ENCODE assay signal across 28 mouse cellular contexts in the genomic region with DNA sequence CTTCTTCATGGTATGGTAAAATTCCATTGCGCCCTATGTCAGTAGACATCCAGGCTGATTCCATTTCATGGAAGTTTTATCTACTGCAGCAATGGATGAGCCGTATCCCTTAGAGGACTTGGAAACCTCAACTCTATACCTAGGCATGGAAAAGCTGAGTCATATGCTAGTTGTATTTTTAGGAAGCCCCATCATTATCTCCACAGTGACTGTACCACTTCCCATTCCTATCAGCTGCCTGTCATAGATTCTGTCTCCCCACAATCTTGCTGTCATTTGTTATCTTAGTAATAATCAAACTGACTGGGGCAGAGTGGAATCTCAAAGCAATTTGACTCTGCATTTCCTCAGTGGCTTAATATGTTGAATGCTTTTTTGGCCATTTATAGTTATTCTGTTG.
DNase-seq lines count a peak whose midpoint lies in the region; ATAC-seq and TF ChIP-seq lines count a peak whose summit lies in the region.
"Had no signal": no experiment of that assay in that cellular context is flagged by ENCODE, and none has a peak within 500 bp of the region (broad histone marks: within the 10 kb centered on the region; RNA-seq: fewer than 3 reads in every experiment).

No protein-coding gene starts in this region.

- WGBS in heart, adult 2 months: 53% methylated on average over 2 of the region's 2 CpGs

- no peak for TF ChIP-seq POLR2A in heart, adult 2 months (IDR thresholded peaks at IDR 0.05; ENCODE audit: insufficient read depth, low read depth, low read length)

- no peak for TF ChIP-seq CTCF in heart, adult 2 months (IDR thresholded peaks at IDR 0.05)

- H3K79me2 ChIP-seq in heart, adult 2 months (replicated peaks; ENCODE audit: control insufficient read depth, insufficient read depth, low read length): no peaks in the 10 kb centered on the region

- H3K36me3 ChIP-seq in heart, adult 2 months (ENCODE audit: control insufficient read depth, insufficient read depth, low read length): no peaks in the 10 kb centered on the region
- H3K36me3 ChIP-seq: embryonic facial prominence, embryonic 12.5 days; embryonic facial prominence, embryonic 15.5 days; G1E; heart, embryonic 12.5 days; heart, embryonic 15.5 days; hindbrain, embryonic 10.5 days; hindbrain, embryonic 13.5 days had no signal

- ATAC-seq in granulocyte monocyte progenitor cell, adult 5-6 weeks (replicated peaks; ENCODE audit: poor library complexity, severe bottlenecking): peak; percentile 61
- no peak for ATAC-seq in frontal cortex, adult (ENCODE audit: low TSS enrichment)
- ATAC-seq: activated CD4-positive, CD25-positive, alpha-beta regulatory T cell, adult 4 months; forebrain, embryonic 14.5 days; forebrain, postnatal 0 days; hindbrain, postnatal 0 days; inflammation-experienced regulatory T-cells, adult 6 months; intestine, embryonic 16.5 days had no signal

- no peak overlapping the region for H3K4me3 ChIP-seq in heart, adult 2 months
- H3K4me3 ChIP-seq: embryonic facial prominence, embryonic 12.5 days; embryonic facial prominence, embryonic 15.5 days; heart, embryonic 12.5 days; heart, embryonic 15.5 days; hindbrain, embryonic 10.5 days; hindbrain, embryonic 13.5 days had no signal

- intact Hi-C loops in heart, adult 2 months (cut with DNase I): no loop called here

- H3K27me3 ChIP-seq in heart, adult 2 months (ENCODE audit: control insufficient read depth, insufficient read depth, low read length): no peaks in the 10 kb centered on the region
- H3K27me3 ChIP-seq: embryonic facial prominence, embryonic 12.5 days; embryonic facial prominence, embryonic 15.5 days; heart, embryonic 12.5 days; heart, embryonic 15.5 days; hindbrain, embryonic 13.5 days had no signal

- no peak overlapping the region for H3K9ac ChIP-seq in heart, adult 2 months (ENCODE audit: low read depth, low read length)
- H3K9ac ChIP-seq: embryonic facial prominence, embryonic 12.5 days; embryonic facial prominence, embryonic 15.5 days; forebrain, postnatal 0 days; heart, embryonic 12.5 days; heart, embryonic 15.5 days; hindbrain, embryonic 13.5 days had no signal

- no peaks in the 10 kb centered on the region for H3K4me1 ChIP-seq in heart, adult 2 months (ENCODE audit: control insufficient read depth, insufficient read depth, low read length)

- no peak overlapping the region for H3K27ac ChIP-seq in heart, adult 2 months
- H3K27ac ChIP-seq: embryonic facial prominence, embryonic 12.5 days; embryonic facial prominence, embryonic 15.5 days; heart, embryonic 15.5 days; hindbrain, embryonic 10.5 days; hindbrain, embryonic 13.5 days; hindbrain, postnatal 0 days had no signal

- TF ChIP-seq EP300 in heart, adult 2 months (IDR thresholded peaks at IDR 0.05; ENCODE audit: insufficient read depth, low read depth, low read length): no peak

- DNase-seq in 416B (ENCODE audit: low read depth): peak; percentile 86
- peak; percentile 24 for DNase-seq in MEL-GATA-1-ER (ENCODE audit: extremely low read depth, low read depth)
- no peak for DNase-seq in ovary, postnatal 14 days (ENCODE audit: low spot score)
- no peak for DNase-seq in heart, adult 2 months
- no peak for DNase-seq in lung, postnatal 10 days
- DNase-seq: adrenal gland, adult 8-10 months; adrenal gland, postnatal 25 days; cerebellum, adult 18-20 months; cerebellum, adult 9-10 months; cerebellum, postnatal 14 days; forebrain, postnatal 0 days; gastrocnemius, postnatal 25 days; heart, postnatal 10 days; heart, postnatal 36 days had no signal

Comparison
In these comparisons a context has a peak if more than half of its experiments do, and no peak if none do; other contexts are left out.
1. DNase-seq: peak in 416B (single experiment) and MEL-GATA-1-ER (single experiment); none in ovary, postnatal 14 days (single experiment), heart, adult 2 months (0 of 2) and lung, postnatal 10 days (single experiment).